Mouse (Mus musculus) retina, postnatal 1 day (tissue): ENCODE results near the gene Maip1.

Source experiments
- DNase-seq: peaks from one replicate; pipeline ENCODE4 v3.0.0-alpha.2; 2012

The Maip1 gene

GRCm38 (mm10) chr1:57428368-57429308 lies 22.5 kb downstream of the Maip1 start:
- peak; percentile 95 for DNase-seq

DNA sequence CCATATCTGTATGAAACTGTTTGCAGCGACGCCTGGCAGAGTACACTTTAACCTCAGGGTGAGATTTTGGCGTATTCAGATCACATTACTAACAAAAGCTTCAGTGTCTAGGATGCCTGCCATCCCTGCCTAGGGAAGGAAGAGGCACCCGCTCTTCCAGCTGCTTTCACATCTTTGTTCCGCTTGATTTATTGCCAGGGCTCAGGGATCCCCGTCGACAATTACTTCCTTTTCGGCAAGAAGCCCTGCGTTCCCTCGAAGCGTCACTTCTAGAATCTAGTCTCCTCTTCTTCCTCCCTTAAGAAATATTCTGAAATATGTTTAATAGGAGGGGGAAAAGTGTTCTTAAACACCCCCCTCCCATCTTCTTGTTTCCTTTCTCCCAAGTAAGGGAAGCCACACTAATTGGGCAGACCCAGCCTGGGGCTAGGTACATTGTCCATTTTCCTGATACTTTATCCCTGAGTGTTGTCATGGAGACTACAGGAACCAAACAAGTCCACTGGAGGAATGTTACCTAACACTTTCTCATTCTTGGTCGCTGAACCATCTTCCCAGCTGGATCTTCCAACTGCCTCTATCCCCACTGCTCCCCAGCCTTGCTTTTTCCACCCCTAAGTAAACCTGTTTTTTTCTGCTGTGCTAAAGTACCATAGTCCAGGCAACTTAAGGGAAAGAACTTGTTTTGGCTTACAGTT lies 23.8 kb downstream of the Maip1 start:
- DNase-seq = peak; percentile 84

DNA sequence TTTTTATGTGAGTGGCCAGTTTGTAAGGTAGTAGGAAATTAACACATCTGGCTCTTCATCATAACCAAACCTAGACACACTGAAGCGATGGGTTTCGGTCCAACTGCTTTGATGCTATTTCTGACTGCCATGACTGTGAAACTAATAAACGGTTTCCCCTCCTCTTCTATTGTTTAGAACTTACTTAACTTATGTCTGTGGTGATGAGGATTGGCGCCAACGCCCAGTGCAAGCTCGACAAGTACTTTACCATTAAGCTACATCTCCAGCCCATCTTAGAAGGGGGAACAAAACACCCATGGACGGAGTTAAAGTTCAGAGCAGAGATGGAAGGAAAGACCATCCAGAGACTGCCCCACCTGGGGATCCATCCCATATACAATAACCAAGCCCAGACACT lies 27.0 kb downstream of the Maip1 start:
- DNase-seq = no peak

DNA sequence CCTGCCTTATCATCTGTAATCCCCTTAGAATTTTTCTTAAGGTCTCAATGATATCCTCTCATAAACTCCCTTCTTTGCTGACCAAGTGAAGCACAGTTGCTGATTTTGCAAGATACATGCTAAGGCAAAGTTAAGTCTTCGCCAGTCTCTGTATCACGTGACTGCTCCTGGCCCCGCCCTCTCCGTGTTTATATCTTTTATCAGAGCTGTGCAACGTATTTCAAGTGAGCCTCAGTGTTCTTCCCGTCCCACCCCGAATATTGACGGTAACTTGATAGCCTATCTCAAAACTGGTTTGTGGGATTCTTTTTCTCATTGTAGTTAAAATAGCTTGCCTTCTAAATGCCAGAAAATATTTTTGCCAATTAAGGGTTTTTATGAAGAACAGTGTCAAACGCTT lies 30.3 kb downstream of the Maip1 start:
- DNase-seq = no peak

DNA sequence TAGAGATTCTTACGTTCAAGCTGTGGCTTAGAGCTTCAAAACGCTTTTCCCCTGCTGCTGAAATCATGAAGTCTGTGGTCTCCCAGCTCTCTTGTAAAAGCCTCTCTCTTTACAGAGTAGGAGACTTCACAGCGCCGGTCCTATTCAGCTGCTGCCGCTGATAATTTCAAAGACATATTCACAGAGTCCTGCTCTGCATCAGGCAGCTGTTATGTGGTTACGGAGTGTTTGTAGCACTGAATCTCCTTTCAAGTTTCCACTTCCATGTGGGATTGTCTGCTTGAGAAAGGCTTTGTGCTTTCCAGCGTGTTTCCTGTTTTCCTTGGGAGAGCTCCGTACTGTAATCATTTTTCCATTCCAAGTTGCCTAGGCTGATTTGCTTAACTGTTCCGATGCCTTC lies 30.8 kb downstream of the Maip1 start:
- DNase-seq = no peak

GRCm38 (mm10) chr1:57439026-57439425 lies 32.9 kb downstream of the Maip1 start:
- DNase-seq = no peak

DNA sequence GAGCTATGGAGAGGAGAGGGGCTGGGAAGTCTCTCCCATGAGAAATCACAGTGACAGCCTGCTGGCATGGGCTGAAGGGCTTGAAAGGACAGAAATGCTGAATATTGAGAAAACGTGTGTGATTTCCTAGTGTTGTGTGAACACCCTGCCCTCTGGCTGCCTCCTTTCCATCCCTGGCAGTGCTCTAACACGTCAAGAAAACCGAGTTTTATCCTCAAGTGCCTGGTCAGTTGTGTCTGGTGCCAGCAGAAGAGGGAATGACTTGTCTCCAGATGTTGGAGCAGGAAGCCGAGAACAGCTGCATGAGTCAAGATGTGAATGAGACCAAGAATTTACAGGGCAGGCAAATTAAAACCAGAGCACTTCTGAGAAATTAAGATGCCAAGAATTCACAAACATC lies 34.6 kb downstream of the Maip1 start:
- no peak for DNase-seq

GRCm38 (mm10) chr1:57445679-57446078 lies 39.6 kb downstream of the Maip1 start:
- peak; percentile 27 for DNase-seq

DNA sequence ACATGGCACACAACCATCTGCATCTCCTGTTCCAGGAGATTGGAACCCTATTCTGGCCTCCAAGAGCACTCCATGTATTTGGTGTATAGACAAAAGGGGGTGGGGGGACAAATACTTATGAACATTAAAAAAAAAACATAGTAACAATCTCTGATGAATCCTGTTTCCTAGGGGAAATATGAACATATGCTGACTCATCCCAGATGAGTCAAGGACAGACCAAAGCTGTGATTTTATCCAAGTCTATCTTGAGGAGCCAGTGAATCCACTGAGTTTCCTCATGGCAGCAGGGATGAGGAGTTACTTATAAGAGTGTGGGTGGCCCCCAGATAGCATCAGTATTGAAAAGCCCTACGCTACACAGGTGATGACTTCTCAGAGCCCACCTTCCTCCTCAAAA lies 44.1 kb downstream of the Maip1 start:
- DNase-seq = no peak

DNA sequence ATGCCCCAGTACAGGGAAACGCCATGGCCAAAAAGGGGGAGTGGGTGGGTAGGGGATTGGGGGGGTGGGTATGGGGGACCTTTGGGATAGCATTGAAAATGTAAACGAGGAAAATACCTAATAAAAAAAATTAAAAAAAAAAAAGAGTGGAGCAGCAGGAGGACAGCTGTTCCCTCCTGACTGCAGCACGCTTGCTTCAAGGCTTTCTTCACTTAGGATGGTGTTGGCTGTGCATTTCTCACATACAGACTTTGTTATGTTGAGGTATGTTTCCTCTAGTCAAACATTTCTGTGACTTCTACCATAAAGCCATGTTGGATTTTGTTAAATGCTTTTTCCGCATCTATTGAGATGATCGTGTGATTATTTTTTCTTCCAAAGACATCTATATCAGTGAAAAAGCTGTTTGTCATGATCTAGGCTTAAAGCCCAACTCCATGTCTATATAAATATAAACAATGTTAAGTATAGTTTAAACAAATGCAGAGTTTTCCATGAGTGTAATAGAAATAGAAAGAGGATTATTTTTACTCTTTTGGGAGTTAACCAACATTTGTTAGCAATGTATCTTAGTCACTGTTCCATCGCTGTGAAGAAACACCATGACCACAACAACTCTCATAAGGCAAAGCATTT lies 54.3 kb downstream of the Maip1 start:
- DNase-seq = no peak
